8 mouse cellular contexts compared by ENCODE assay signal in genomic region chr3:28781422-28781821, GRCm38 (mm10). TPM values are rescaled to one million over a fixed set of nuclear protein-coding genes. Genes with fewer than 3 reads are reported as not detected.
DNase-seq lines count a peak whose midpoint lies in the region; ATAC-seq and TF ChIP-seq lines count a peak whose summit lies in the region.

No protein-coding gene starts in this region.

- no peak for DNase-seq in heart, adult 8-10 months (ENCODE audit: low spot score)
- no peak for DNase-seq in liver, postnatal 0 days
- no peak for DNase-seq in urinary bladder, postnatal 10 days (ENCODE audit: low spot score)
- no peak for DNase-seq in spleen, postnatal 10 days (ENCODE audit: low spot score in 2 of 2)

- H3K9ac ChIP-seq in heart, embryonic 11.5 days (ENCODE audit: low read depth, low read length): peak overlapping the region; percentile 74
- peak overlapping the region; percentile 82 for H3K9ac ChIP-seq in ES-Bruce4 (ENCODE audit: low read depth, poor library complexity, severe bottlenecking)
- peak overlapping the region; percentile 76 for H3K9ac ChIP-seq in forebrain, embryonic 16.5 days (replicated peaks; ENCODE audit: low read depth, low read length)
- H3K9ac ChIP-seq in liver, postnatal 0 days (replicated peaks): peak overlapping the region; percentile 70

- peak overlapping the region; percentile 79 for H3K4me2 ChIP-seq in heart, embryonic 11.5 days
- peak overlapping the region; percentile 96 for H3K4me2 ChIP-seq in forebrain, embryonic 16.5 days (ENCODE audit: low read length)
- H3K4me2 ChIP-seq in liver, postnatal 0 days (ENCODE audit: low read depth, low read length): peak overlapping the region; percentile 92

- H3K4me3 ChIP-seq in heart, embryonic 11.5 days (ENCODE audit: low read depth, low read length): peak overlapping the region; percentile 59
- peak overlapping the region; percentile 65 for H3K4me3 ChIP-seq in ES-Bruce4 (ENCODE audit: low read depth, low read length)
- peak overlapping the region; percentile 83 for H3K4me3 ChIP-seq in forebrain, embryonic 16.5 days (replicated peaks; ENCODE audit: low read length)
- H3K4me3 ChIP-seq in liver, postnatal 0 days (ENCODE audit: low read depth, low read length): peak overlapping the region; percentile 70

- TF ChIP-seq CTCF in ES-Bruce4 (IDR thresholded peaks at IDR 0.05; ENCODE audit: low read depth, low read length): no peak
- no peak for TF ChIP-seq CTCF in liver, postnatal 0 days (IDR thresholded peaks at IDR 0.05; ENCODE audit: low read depth)

- WGBS in heart, embryonic 11.5 days (ENCODE audit: insufficient replicate concordance): 1% methylated on average over 36 of the region's 41 CpGs
- under 1% methylated on average over 28 of the region's 41 CpGs for WGBS in forebrain, embryonic 16.5 days
- 1% methylated on average over 40 of the region's 41 CpGs for WGBS in liver, postnatal 0 days (ENCODE audit: insufficient replicate concordance)

- no peaks in the 10 kb centered on the region for H3K27me3 ChIP-seq in heart, embryonic 11.5 days (ENCODE audit: control insufficient read depth, insufficient read depth, low read length)
- no peaks in the 10 kb centered on the region; the same call in 1 of the 2 replicates for H3K27me3 ChIP-seq in ES-Bruce4 (ENCODE audit: control insufficient read depth, insufficient read depth, low read length, poor library complexity, severe bottlenecking)
- H3K27me3 ChIP-seq in forebrain, embryonic 16.5 days (replicated peaks; ENCODE audit: control insufficient read depth, insufficient read depth, low read length): no peaks in the 10 kb centered on the region
- no peaks in the 10 kb centered on the region for H3K27me3 ChIP-seq in liver, postnatal 0 days (ENCODE audit: insufficient read depth, low read length)

- ATAC-seq in heart, embryonic 11.5 days (replicated peaks; ENCODE audit: insufficient number of reproducible peaks, low FRiP score, low TSS enrichment): no peak; the same call in 1 of the 2 replicates
- no peak; the same call in 1 of the 2 replicates for ATAC-seq in forebrain, embryonic 16.5 days
- peak; percentile 53 for ATAC-seq in liver, postnatal 0 days
- no peak for ATAC-seq in inflammation-experienced regulatory T-cells, adult 6 months

- H3K36me3 ChIP-seq in heart, embryonic 11.5 days (ENCODE audit: control insufficient read depth, insufficient read depth, low read length): no peaks in the 10 kb centered on the region
- H3K36me3 ChIP-seq in ES-Bruce4 (ENCODE audit: control insufficient read depth, insufficient read depth, low read length, poor library complexity, severe bottlenecking): no peaks in the 10 kb centered on the region
- H3K36me3 ChIP-seq in forebrain, embryonic 16.5 days (ENCODE audit: control insufficient read depth, insufficient read depth): no peaks in the 10 kb centered on the region
- H3K36me3 ChIP-seq in liver, postnatal 0 days (replicated peaks; ENCODE audit: insufficient read depth, low read length): no peaks in the 10 kb centered on the region

- no peaks in the 10 kb centered on the region for H3K9me3 ChIP-seq in heart, embryonic 11.5 days (replicated peaks; ENCODE audit: control insufficient read depth, low read length)
- H3K9me3 ChIP-seq in ES-Bruce4 (replicated peaks; ENCODE audit: control insufficient read depth, insufficient read depth, low read length, poor library complexity, severe bottlenecking): no peaks in the 10 kb centered on the region; the same call in 1 of the 2 replicates
- no peaks in the 10 kb centered on the region; the same call in 1 of the 2 replicates for H3K9me3 ChIP-seq in forebrain, embryonic 16.5 days (ENCODE audit: control insufficient read depth, low read length)
- H3K9me3 ChIP-seq in liver, postnatal 0 days (ENCODE audit: low read length): no peaks in the 10 kb centered on the region

- H3K4me1 ChIP-seq in heart, embryonic 11.5 days (ENCODE audit: control insufficient read depth, insufficient read depth, low read length): no peaks in the 10 kb centered on the region
- no peaks in the 10 kb centered on the region for H3K4me1 ChIP-seq in ES-Bruce4 (ENCODE audit: control insufficient read depth, insufficient read depth, low read length)
- peaks cover 17% of the 10 kb centered on the region for H3K4me1 ChIP-seq in forebrain, embryonic 16.5 days (replicated peaks; ENCODE audit: control insufficient read depth, insufficient read depth, low read length)
- H3K4me1 ChIP-seq in liver, postnatal 0 days (ENCODE audit: insufficient read depth): peaks cover 17% of the 10 kb centered on the region

- no peak for TF ChIP-seq POLR2A in ES-Bruce4 (IDR thresholded peaks at IDR 0.05; ENCODE audit: insufficient read depth, low read length)

- H3K27ac ChIP-seq in heart, embryonic 11.5 days (ENCODE audit: low read depth, low read length): no peak overlapping the region
- H3K27ac ChIP-seq in ES-Bruce4 (ENCODE audit: insufficient read depth, low read length): no peak overlapping the region
- no peak overlapping the region for H3K27ac ChIP-seq in forebrain, embryonic 16.5 days (ENCODE audit: low read length)
- 0 out of 2 replicates have a peak overlapping the region, but pooled peaks have one; percentile 3 for H3K27ac ChIP-seq in liver, postnatal 0 days (ENCODE audit: low read depth)

- TF ChIP-seq EP300 in ES-Bruce4 (IDR thresholded peaks at IDR 0.05; ENCODE audit: insufficient read depth, low read depth, low read length): no peak
- TF ChIP-seq EP300 in liver, postnatal 0 days (IDR thresholded peaks at IDR 0.05; ENCODE audit: low read depth): no peak

RNA-seq across cellular contexts. Expression of gene Eif5a2, which starts 0.3 kb away (rescaled TPM):
- 14.1 and 19.3 TPM in 2 replicates for polyA plus RNA-seq in heart, embryonic 11.5 days (2014; fragmentation: Nextera tagmentation; extraction: Ambion mirVana)
- total RNA-seq in heart, adult 8-10 months (2022): 1 to 10 TPM in 3 of 4 experiments, under 1 TPM in 1; 0.87 to 1.4 (median 1.2) TPM
- 13.0 and 14.8 TPM in 2 replicates for polyA plus RNA-seq in ES-Bruce4 (2011; ENCODE audit: insufficient read depth, insufficient read length, low read depth, missing spikeins)
- 8.3 and 9.3 TPM in 2 replicates for polyA plus RNA-seq in forebrain, embryonic 16.5 days (2015; fragmentation: Nextera tagmentation; extraction: Ambion mirVana)
- polyA plus RNA-seq in liver, postnatal 0 days (2015; fragmentation: Nextera tagmentation; extraction: Ambion mirVana): 1.3 and 1.4 TPM in 2 replicates
- 1 to 10 TPM; 4.2 to 7.2 (median 5.6) TPM for polyA plus RNA-seq in inflammation-experienced regulatory T-cells, adult 6 months (2017; shearing (Covaris generic))

RNA-seq across cellular contexts. Expression of gene Rpl22l1, which starts 23.8 kb away (rescaled TPM):
- 319 and 326 TPM in 2 replicates for polyA plus RNA-seq in heart, embryonic 11.5 days (2014; fragmentation: Nextera tagmentation; extraction: Ambion mirVana)
- 100 to 1,000 TPM in 1 of 4 experiments, 10 to 100 TPM in 3; 75.8 to 106 (median 85.5) TPM for total RNA-seq in heart, adult 8-10 months (2022)
- 625 and 678 TPM in 2 replicates for polyA plus RNA-seq in ES-Bruce4 (2011; ENCODE audit: insufficient read depth, insufficient read length, low read depth, missing spikeins)
- 174 and 193 TPM in 2 replicates for polyA plus RNA-seq in forebrain, embryonic 16.5 days (2015; fragmentation: Nextera tagmentation; extraction: Ambion mirVana)
- 247 and 263 TPM in 2 replicates for polyA plus RNA-seq in liver, postnatal 0 days (2015; fragmentation: Nextera tagmentation; extraction: Ambion mirVana)
- polyA plus RNA-seq in inflammation-experienced regulatory T-cells, adult 6 months (2017; shearing (Covaris generic)): 100 to 1,000 TPM; 509 to 791 (median 702) TPM
